Mouse (Mus musculus) lung, embryonic 15.5 days (tissue): ENCODE data around the gene Stard3nl. TPM values are rescaled to one million over a fixed set of nuclear protein-coding genes. Genes with fewer than 3 reads are reported as not detected.

Experiments
- ATAC-seq: fragments of 200-750 bp; cut with Nextera tagmentation; 2 replicates; pipeline ENCODE4 v1.8.0; 2017; ENCODE audit warnings: moderate number of reproducible peaks, borderline replicate concordance; ENCODE audit not compliant: low FRiP score, low TSS enrichment; ENCODE audit errors: extremely low read depth
- H3K27ac ChIP-seq: fragments of 300-500 bp; sonication (generic); 2 replicates; pipeline ENCODE4 v1.5.1; 2015; ENCODE audit warnings: moderate library complexity, mild to moderate bottlenecking, inconsistent platforms
- H3K27me3 ChIP-seq: fragments of 300-500 bp; sonication (generic); 2 replicates; pipeline ENCODE4 v1.6.1; 2015; ENCODE audit warnings: inconsistent platforms
- H3K36me3 ChIP-seq: fragments of 300-500 bp; sonication (generic); 2 replicates; pipeline ENCODE4 v1.6.1; 2015; ENCODE audit warnings: inconsistent platforms
- H3K4me1 ChIP-seq: fragments of 300-500 bp; sonication (generic); 2 replicates; pipeline ENCODE4 v1.6.1; 2015; ENCODE audit warnings: inconsistent platforms
- H3K4me2 ChIP-seq: fragments of 300-500 bp; sonication (generic); 2 replicates; pipeline ENCODE4 v1.6.1; 2015; ENCODE audit warnings: inconsistent platforms, mild to moderate bottlenecking, moderate library complexity
- H3K4me3 ChIP-seq: fragments of 300-500 bp; sonication (generic); 2 replicates; pipeline ENCODE4 v1.5.1; 2015; ENCODE audit warnings: mild to moderate bottlenecking, inconsistent platforms
- H3K9ac ChIP-seq: fragments of 300-500 bp; sonication (generic); 2 replicates; pipeline ENCODE4 v1.6.1; 2015; ENCODE audit warnings: inconsistent platforms
- H3K9me3 ChIP-seq: fragments of 300-500 bp; sonication (generic); 2 replicates; pipeline ENCODE4 v1.6.1; 2016; ENCODE audit warnings: inconsistent platforms
- WGBS: fragments of 180-500 bp; shearing (Covaris S2); methylation state at CpG from one replicate; pipeline ENCODE4 v1.1.7; 2015; 5-methylcytosine and 5-hydroxymethylcytosine counted together
- polyA plus RNA-seq: library from polyadenylated mRNA; unstranded; fragments of >200 nt; fragmentation: Nextera tagmentation; extraction: Ambion mirVana; gene quantifications from 2 replicates; pipeline ENCODE4 v1.2.1, GENCODE M21; 2015

Gene Stard3nl
- polyA plus RNA-seq, 1 experiment from 2014 or later = 98.0 TPM

GRCm38 (mm10) chr13:19407953-19408352, 12.4 kb upstream of the Stard3nl start:
- Histone ChIP-seq H3K36me3 (no peaks in the 10 kb centered on the region), H3K4me1 (no peaks in the 10 kb centered on the region), H3K4me2 (no peak overlapping the region), H3K27me3 (no peaks in the 10 kb centered on the region), H3K9me3 (no peaks in the 10 kb centered on the region), H3K27ac (no peak overlapping the region), H3K4me3 (no peak overlapping the region), H3K9ac (no peak overlapping the region)
- 89% methylated on average over 2 of the region's 2 CpGs for WGBS
- no peak for ATAC-seq

GRCm38 (mm10) chr13:19404623-19405022, 9.0 kb upstream of the Stard3nl start:
- 60% methylated on average over 2 of the region's 2 CpGs for WGBS
- no peak for ATAC-seq

GRCm38 (mm10) chr13:19394798-19395687, 552 bp downstream of the Stard3nl start:
- Histone ChIP-seq H3K4me2 (peak overlapping the region; percentile 62), H3K9me3 (no peaks in the 10 kb centered on the region), H3K4me3 (peak overlapping the region; percentile 87), H3K36me3 (no peaks in the 10 kb centered on the region), H3K4me1 (peaks cover 30% of the 10 kb centered on the region), H3K27ac (peak overlapping the region; percentile 86), H3K27me3 (no peaks in the 10 kb centered on the region), H3K9ac (peak overlapping the region; percentile 95)
- ATAC-seq = peak; percentile 64; the same call in 1 of the 2 replicates
- WGBS = under 1% methylated on average over 25 of the region's 25 CpGs

More at GRCm38 (mm10) chr13:19404623-19405022, 9.0 kb upstream of the Stard3nl start:
- Histone ChIP-seq H3K4me1 (no peaks in the 10 kb centered on the region), H3K9me3 (no peaks in the 10 kb centered on the region), H3K4me2 (no peak overlapping the region), H3K27me3 (no peaks in the 10 kb centered on the region), H3K4me3 (no peak overlapping the region), H3K36me3 (no peaks in the 10 kb centered on the region), H3K27ac (no peak overlapping the region), H3K9ac (no peak overlapping the region)

DNA sequence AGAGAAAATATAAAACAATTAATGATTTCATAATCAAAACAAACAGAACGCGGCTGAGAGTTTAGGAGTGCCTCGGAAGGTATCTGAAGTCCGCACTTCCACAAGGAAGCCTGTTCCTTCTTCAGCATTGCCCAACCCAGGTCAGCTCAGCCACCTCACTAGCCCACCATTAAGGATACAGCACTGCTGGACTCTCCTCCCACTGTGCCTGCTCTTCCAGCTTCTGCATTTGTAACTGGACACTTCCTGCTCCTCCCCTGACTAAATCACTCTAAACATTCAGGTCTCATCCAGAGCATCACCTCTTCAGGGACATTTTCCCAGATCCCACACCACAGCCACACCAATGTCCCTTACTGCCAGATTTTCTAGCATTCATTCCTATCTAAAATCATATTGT, 1.4 kb downstream of the Stard3nl start:
- H3K27me3 ChIP-seq = no peaks in the 10 kb centered on the region
- no peaks in the 10 kb centered on the region for H3K36me3 ChIP-seq
- 0 out of 2 replicates have a peak overlapping the region, but pooled peaks have one; percentile 22 for H3K9ac ChIP-seq
- peak overlapping the region; percentile 16 for H3K4me3 ChIP-seq
- H3K27ac ChIP-seq = peak overlapping the region; percentile 55; the same call in 1 of the 2 replicates
- no peaks in the 10 kb centered on the region for H3K9me3 ChIP-seq
- no peak for ATAC-seq
- H3K4me1 ChIP-seq = peaks cover 36% of the 10 kb centered on the region
- H3K4me2 ChIP-seq = peak overlapping the region; percentile 62
- WGBS = 9% methylated on average over 4 of the region's 4 CpGs

DNA sequence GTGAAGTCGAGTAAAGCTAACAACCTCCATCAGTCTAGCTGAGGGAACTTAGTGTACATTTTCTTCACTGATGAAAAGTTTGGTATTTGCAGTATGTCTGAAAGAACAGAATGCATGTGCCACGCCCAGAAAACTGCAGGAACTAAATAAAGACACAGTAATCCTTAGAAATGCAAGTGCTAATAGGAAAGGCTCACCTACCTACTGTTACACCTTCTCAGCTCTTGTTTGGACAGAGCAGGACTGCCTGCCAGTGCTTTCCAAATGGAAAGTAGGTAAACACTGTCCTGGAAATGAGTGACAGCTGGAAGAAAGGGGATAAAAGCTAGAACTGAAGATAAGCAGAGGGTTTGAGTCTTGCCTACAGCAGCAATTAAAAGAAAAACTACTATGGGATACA, 1.9 kb downstream of the Stard3nl start:
- H3K36me3 ChIP-seq = no peaks in the 10 kb centered on the region
- H3K27ac ChIP-seq = peak overlapping the region; percentile 55
- no peaks in the 10 kb centered on the region for H3K27me3 ChIP-seq
- no peak overlapping the region for H3K9ac ChIP-seq
- H3K4me3 ChIP-seq = peak overlapping the region; percentile 16; the same call in 1 of the 2 replicates
- ATAC-seq = no peak
- 58% methylated on average over 2 of the region's 2 CpGs for WGBS
- H3K4me1 ChIP-seq = peaks cover 36% of the 10 kb centered on the region
- H3K9me3 ChIP-seq = no peaks in the 10 kb centered on the region
- H3K4me2 ChIP-seq = peak overlapping the region; percentile 62

- no peak overlapping the region for H3K4me2 ChIP-seq
- no peaks in the 10 kb centered on the region for H3K27me3 ChIP-seq
- 70% methylated on average over 4 of the region's 4 CpGs for WGBS
- no peaks in the 10 kb centered on the region for H3K36me3 ChIP-seq
- ATAC-seq = no peak
- H3K4me3 ChIP-seq = no peak overlapping the region
- H3K27ac ChIP-seq = no peak overlapping the region
- peaks cover 35% of the 10 kb centered on the region for H3K4me1 ChIP-seq
- no peaks in the 10 kb centered on the region for H3K9me3 ChIP-seq
- no peak overlapping the region for H3K9ac ChIP-seq
These were observed 4.0 kb downstream of the Stard3nl start for GRCm38 (mm10) chr13:19391608-19392007.

- no peak for ATAC-seq
- WGBS = 56% methylated on average over 4 of the region's 4 CpGs
- no peak overlapping the region for H3K4me3 ChIP-seq
- peaks cover 32% of the 10 kb centered on the region for H3K4me1 ChIP-seq
- H3K9me3 ChIP-seq = no peaks in the 10 kb centered on the region
- H3K36me3 ChIP-seq = no peaks in the 10 kb centered on the region
- no peak overlapping the region for H3K4me2 ChIP-seq
- H3K27ac ChIP-seq = peak overlapping the region; percentile 67
- H3K27me3 ChIP-seq = no peaks in the 10 kb centered on the region
- no peak overlapping the region for H3K9ac ChIP-seq
These were observed 5.3 kb downstream of the Stard3nl start for GRCm38 (mm10) chr13:19390296-19390695.

- H3K27me3 ChIP-seq = no peaks in the 10 kb centered on the region
- no peaks in the 10 kb centered on the region for H3K9me3 ChIP-seq
- ATAC-seq = no peak
- H3K9ac ChIP-seq = no peak overlapping the region
- 43% methylated on average over 12 of the region's 12 CpGs for WGBS
- no peaks in the 10 kb centered on the region for H3K36me3 ChIP-seq
- H3K4me1 ChIP-seq = peaks cover 31% of the 10 kb centered on the region
- H3K4me3 ChIP-seq = no peak overlapping the region
- H3K27ac ChIP-seq = peak overlapping the region; percentile 67
- no peak overlapping the region for H3K4me2 ChIP-seq
These were observed 5.7 kb downstream of the Stard3nl start for GRCm38 (mm10) chr13:19389896-19390295.

GRCm38 (mm10) chr13:19389434-19389833, 6.2 kb downstream of the Stard3nl start:
- H3K9me3 ChIP-seq = no peaks in the 10 kb centered on the region
- no peak overlapping the region for H3K27ac ChIP-seq
- peaks cover 28% of the 10 kb centered on the region for H3K4me1 ChIP-seq
- 45% methylated on average over 1 of the region's 1 CpGs for WGBS
- no peak overlapping the region for H3K4me3 ChIP-seq
- H3K9ac ChIP-seq = no peak overlapping the region
- no peaks in the 10 kb centered on the region for H3K36me3 ChIP-seq
- no peak overlapping the region for H3K4me2 ChIP-seq
- peak; percentile 81 for ATAC-seq
- no peaks in the 10 kb centered on the region for H3K27me3 ChIP-seq

- 92% methylated on average over 4 of the region's 4 CpGs for WGBS
- Histone ChIP-seq H3K4me2 (no peak overlapping the region), H3K4me1 (peaks cover 8% of the 10 kb centered on the region), H3K27me3 (no peaks in the 10 kb centered on the region), H3K4me3 (no peak overlapping the region), H3K27ac (no peak overlapping the region), H3K36me3 (no peaks in the 10 kb centered on the region), H3K9ac (no peak overlapping the region), H3K9me3 (no peaks in the 10 kb centered on the region)
- no peak for ATAC-seq
These were observed 10.4 kb downstream of the Stard3nl start for GRCm38 (mm10) chr13:19385226-19385625.

DNA sequence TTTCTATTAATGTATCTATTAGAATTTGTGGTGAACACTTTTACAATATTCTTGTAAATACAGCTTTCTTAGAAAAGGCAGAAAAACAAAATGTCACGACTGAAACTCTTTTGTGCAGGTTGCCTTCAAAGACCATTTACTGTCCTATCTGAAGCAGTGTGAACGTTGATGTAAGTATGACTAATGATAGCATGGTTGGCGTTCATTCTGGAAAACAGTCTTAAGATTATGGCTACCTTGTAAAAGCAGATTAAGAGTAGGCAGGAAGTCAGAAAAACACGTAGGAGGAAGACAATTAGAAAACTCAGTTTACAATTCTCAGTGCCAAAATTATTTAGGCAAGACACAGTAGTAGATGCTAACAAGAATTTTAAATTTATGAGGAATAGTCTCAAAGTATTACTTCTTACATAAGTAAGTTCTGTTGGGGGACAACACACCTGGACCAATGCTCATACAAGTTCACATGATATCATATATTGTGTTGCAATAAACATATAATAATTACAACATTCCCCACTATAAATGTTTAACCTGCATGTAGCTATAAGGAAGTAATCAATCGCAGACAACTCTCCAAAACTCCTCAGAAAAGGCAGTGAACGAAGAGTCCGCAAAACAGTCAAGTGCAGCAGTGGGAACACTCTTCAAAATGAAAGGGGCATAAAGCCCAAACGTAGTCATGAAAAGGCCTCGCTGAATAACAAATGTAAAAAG, 14.3 kb downstream of the Stard3nl start:
- no peak overlapping the region for H3K9ac ChIP-seq
- no peak overlapping the region for H3K27ac ChIP-seq
- WGBS = 71% methylated on average over 9 of the region's 9 CpGs
- H3K9me3 ChIP-seq = no peaks in the 10 kb centered on the region
- no peaks in the 10 kb centered on the region for H3K4me1 ChIP-seq
- no peak overlapping the region for H3K4me2 ChIP-seq
- H3K36me3 ChIP-seq = no peaks in the 10 kb centered on the region
- no peaks in the 10 kb centered on the region for H3K27me3 ChIP-seq
- no peak overlapping the region for H3K4me3 ChIP-seq
- ATAC-seq = no peak

- no peaks in the 10 kb centered on the region for H3K27me3 ChIP-seq
- H3K9me3 ChIP-seq = no peaks in the 10 kb centered on the region
- H3K4me3 ChIP-seq = no peak overlapping the region
- H3K4me1 ChIP-seq = no peaks in the 10 kb centered on the region
- no peaks in the 10 kb centered on the region; the same call in 1 of the 2 replicates for H3K36me3 ChIP-seq
- ATAC-seq = no peak
- no peak overlapping the region for H3K27ac ChIP-seq
- WGBS = 73% methylated on average over 6 of the region's 6 CpGs
- H3K9ac ChIP-seq = no peak overlapping the region
- no peak overlapping the region for H3K4me2 ChIP-seq
These were observed 16.3 kb downstream of the Stard3nl start for GRCm38 (mm10) chr13:19379313-19379712.
